Mouse (Mus musculus): ENCODE measurements around the gene Trip10. TPM values are rescaled to one million over a fixed set of nuclear protein-coding genes. Genes with fewer than 3 reads are reported as not detected.

Trip10 gene
- total and polyA plus RNA-seq, 2 experiments from 2014 or later = 26.6 to 32.4 TPM

DNA sequence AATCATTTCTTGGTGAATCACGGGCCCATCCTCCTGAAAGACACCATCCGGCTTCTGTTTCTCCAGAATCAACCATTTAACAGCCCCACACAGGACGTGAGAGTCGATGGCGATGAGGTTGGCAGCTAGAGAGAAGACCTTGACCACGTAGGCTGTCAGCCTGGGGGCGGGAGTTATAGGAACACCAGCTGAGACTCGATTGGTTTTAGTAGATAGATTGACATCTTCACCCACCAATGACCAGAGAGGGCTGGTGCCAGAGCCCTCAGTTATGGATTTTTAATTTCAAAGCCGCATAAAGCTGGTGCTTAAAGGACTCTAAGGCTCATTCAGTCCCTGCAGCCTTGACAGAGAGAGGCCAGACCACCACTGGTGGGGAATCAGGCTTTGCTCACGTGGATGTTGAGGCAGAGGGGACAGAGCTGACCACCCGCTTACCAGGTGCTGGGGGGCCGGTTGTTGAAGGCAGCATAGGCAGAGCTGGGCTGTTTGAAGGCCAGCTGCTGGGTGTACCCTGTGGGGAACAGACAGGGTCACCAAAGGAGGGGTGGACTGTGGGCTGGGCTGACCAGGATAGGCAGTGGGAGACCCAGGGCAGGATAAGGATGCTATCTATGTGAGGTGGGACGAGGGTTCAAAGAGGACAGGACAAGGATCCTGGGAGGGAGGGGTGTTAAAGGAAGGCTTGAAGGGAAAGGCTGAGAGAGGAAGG lies 34.4 kb upstream of the Trip10 start:
- H3K27me3 ChIP-seq (ENCODE audit: control insufficient read depth, insufficient read depth, low read length) = 0 out of 2 replicates have a peak, but pooled peaks cover 3% of the 10 kb centered on the region
- no peak overlapping the region for H3K4me3 ChIP-seq (ENCODE audit: low read depth, low read length)
- no peaks in the 10 kb centered on the region for H3K36me3 ChIP-seq (replicated peaks; ENCODE audit: control insufficient read depth, insufficient read depth, low read length)
- WGBS = 34% methylated on average over 13 of the region's 13 CpGs
- TF ChIP-seq CTCF (IDR thresholded peaks at IDR 0.05; ENCODE audit: low read depth) = no peak
- TF ChIP-seq EP300 (IDR thresholded peaks at IDR 0.05; ENCODE audit: low read depth) = no peak
- no peak overlapping the region for H3K27ac ChIP-seq (ENCODE audit: low read depth)
- H3K4me1 ChIP-seq (ENCODE audit: control insufficient read depth, insufficient read depth) = no peaks in the 10 kb centered on the region
- H3K9me3 ChIP-seq (replicated peaks; ENCODE audit: control insufficient read depth, low read length) = no peaks in the 10 kb centered on the region
- H3K9ac ChIP-seq (replicated peaks; ENCODE audit: low read depth, low read length) = no peak overlapping the region
- DNase-seq (ENCODE audit: low spot score) (no peak), ATAC-seq (ENCODE audit: insufficient read depth, low read depth) (no peak)
- no peak overlapping the region for H3K4me2 ChIP-seq (ENCODE audit: low read depth, low read length)

DNA sequence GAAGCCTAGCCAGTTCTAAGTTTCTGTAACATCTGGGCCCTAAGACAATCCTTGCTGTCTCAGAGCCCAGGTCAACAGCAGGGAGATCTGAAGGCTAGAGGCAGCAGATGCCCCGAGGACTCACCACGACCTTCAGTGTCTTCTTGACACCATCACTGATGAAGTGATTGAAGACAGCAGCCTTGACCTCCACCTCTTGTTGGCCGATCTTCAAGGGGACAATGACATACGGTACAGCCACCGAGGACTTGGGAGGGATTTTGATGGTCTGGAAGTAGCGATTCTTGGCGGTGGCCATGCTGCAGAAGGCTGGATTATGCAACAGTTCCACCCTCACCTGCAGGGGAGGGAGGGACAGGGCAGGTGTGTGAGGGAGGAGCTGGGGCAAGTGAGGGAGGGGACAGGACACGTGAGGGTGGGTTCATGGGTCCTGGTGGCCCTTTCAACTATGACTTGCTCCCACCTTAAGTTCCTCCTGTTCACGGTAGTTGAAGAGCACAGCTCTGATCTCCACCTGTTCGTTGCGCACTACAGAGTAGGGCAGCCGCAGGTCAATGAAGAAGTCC lies 30.8 kb upstream of the Trip10 start:
- H3K36me3 ChIP-seq (replicated peaks; ENCODE audit: control insufficient read depth, insufficient read depth, low read length) = no peaks in the 10 kb centered on the region
- WGBS = 66% methylated on average over 12 of the region's 12 CpGs
- TF ChIP-seq CTCF (IDR thresholded peaks at IDR 0.05; ENCODE audit: low read depth) (no peak), EP300 (IDR thresholded peaks at IDR 0.05; ENCODE audit: low read depth) (no peak)
- H3K4me3 ChIP-seq (ENCODE audit: low read depth, low read length) = no peak overlapping the region
- 0 out of 2 replicates have a peak, but pooled peaks cover 3% of the 10 kb centered on the region for H3K27me3 ChIP-seq (ENCODE audit: control insufficient read depth, insufficient read depth, low read length)
- no peaks in the 10 kb centered on the region for H3K9me3 ChIP-seq (replicated peaks; ENCODE audit: control insufficient read depth, low read length)
- ATAC-seq (ENCODE audit: insufficient read depth, low read depth) (no peak), DNase-seq (ENCODE audit: low spot score) (no peak)
- no peaks in the 10 kb centered on the region for H3K4me1 ChIP-seq (ENCODE audit: control insufficient read depth, insufficient read depth)
- no peak overlapping the region for H3K27ac ChIP-seq (ENCODE audit: low read depth)
- no peak overlapping the region for H3K9ac ChIP-seq (replicated peaks; ENCODE audit: low read depth, low read length)
- H3K4me2 ChIP-seq (ENCODE audit: low read depth, low read length) = no peak overlapping the region

DNA sequence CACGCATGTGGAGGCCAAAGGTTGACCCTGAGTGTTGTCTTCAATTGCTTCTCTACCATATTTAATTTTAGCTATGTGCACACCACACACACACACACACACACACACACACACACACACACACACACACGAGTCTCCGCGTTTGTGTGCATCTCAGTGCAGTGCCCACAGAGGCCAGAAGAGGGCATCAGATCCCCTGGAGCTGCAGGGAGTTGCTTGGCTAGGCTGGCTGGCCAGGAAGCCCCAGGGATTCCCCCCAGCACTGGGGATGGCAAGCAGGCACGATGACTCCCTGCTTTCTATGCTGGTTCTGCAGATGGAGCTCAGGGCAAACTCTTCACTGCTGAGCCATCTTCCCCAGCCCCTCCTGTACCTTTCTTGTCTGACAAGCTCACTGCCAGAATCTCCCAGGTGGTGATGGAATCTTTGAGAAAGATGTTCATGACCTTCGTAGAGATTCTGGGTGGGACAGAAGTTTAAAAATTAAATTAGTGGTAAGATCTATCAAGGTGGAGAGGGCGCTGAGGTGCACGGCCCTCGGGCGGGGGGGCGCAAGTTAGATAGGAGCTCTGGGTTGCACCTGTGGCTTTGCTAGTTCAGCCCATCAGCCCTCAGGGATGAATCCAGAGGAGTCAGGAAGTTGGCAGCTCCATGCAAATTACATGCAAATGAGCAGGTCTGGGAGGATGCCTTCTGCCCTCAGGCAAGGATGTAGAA lies 29.9 kb upstream of the Trip10 start:
- H3K4me1 ChIP-seq (ENCODE audit: control insufficient read depth, insufficient read depth) = no peaks in the 10 kb centered on the region
- 0 out of 2 replicates have a peak, but pooled peaks cover 3% of the 10 kb centered on the region for H3K27me3 ChIP-seq (ENCODE audit: control insufficient read depth, insufficient read depth, low read length)
- no peaks in the 10 kb centered on the region for H3K9me3 ChIP-seq (replicated peaks; ENCODE audit: control insufficient read depth, low read length)
- no peak for ATAC-seq (ENCODE audit: insufficient read depth, low read depth)
- 28% methylated on average over 11 of the region's 11 CpGs for WGBS
- no peaks in the 10 kb centered on the region for H3K36me3 ChIP-seq (replicated peaks; ENCODE audit: control insufficient read depth, insufficient read depth, low read length)
- H3K27ac ChIP-seq (ENCODE audit: low read depth) = no peak overlapping the region
- H3K4me3 ChIP-seq (ENCODE audit: low read depth, low read length) = no peak overlapping the region
- no peak for TF ChIP-seq EP300 (IDR thresholded peaks at IDR 0.05; ENCODE audit: low read depth)
- peak; percentile 75 for TF ChIP-seq CTCF (IDR thresholded peaks at IDR 0.05; ENCODE audit: low read depth)
- no peak for DNase-seq (ENCODE audit: low spot score)
- H3K4me2 ChIP-seq (ENCODE audit: low read depth, low read length) = no peak overlapping the region
- H3K9ac ChIP-seq (replicated peaks; ENCODE audit: low read depth, low read length) = no peak overlapping the region

DNA sequence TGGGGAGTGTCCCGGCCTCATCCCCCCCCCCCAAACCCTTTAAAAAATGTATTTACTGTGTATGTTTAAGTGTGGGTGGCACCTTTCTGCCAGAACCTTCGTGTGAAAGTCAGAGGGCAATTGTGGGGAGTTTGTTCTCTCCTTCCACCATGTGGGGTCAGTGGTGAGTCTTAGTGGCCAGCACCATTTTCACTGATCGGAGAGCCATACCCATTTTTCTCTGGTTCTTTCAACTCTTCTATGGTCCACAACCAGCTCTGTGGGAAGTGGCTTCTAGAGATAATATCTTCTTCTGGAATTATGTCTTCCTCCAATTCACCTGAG lies 29.4 kb upstream of the Trip10 start:
- H3K4me2 ChIP-seq (ENCODE audit: low read depth, low read length) = no peak overlapping the region
- H3K27me3 ChIP-seq (ENCODE audit: control insufficient read depth, insufficient read depth, low read length) = 0 out of 2 replicates have a peak, but pooled peaks cover 6% of the 10 kb centered on the region
- H3K9me3 ChIP-seq (replicated peaks; ENCODE audit: control insufficient read depth, low read length) = no peaks in the 10 kb centered on the region
- no peaks in the 10 kb centered on the region for H3K4me1 ChIP-seq (ENCODE audit: control insufficient read depth, insufficient read depth)
- no peak overlapping the region for H3K4me3 ChIP-seq (ENCODE audit: low read depth, low read length)
- H3K36me3 ChIP-seq (replicated peaks; ENCODE audit: control insufficient read depth, insufficient read depth, low read length) = no peaks in the 10 kb centered on the region
- H3K9ac ChIP-seq (replicated peaks; ENCODE audit: low read depth, low read length) = no peak overlapping the region
- ATAC-seq (ENCODE audit: insufficient read depth, low read depth) (no peak), DNase-seq (ENCODE audit: low spot score) (peak; percentile 18)
- TF ChIP-seq CTCF (IDR thresholded peaks at IDR 0.05; ENCODE audit: low read depth) (peak; percentile 52), EP300 (IDR thresholded peaks at IDR 0.05; ENCODE audit: low read depth) (no peak)
- no peak overlapping the region for H3K27ac ChIP-seq (ENCODE audit: low read depth)
- 14% methylated on average over 3 of the region's 3 CpGs for WGBS

DNA sequence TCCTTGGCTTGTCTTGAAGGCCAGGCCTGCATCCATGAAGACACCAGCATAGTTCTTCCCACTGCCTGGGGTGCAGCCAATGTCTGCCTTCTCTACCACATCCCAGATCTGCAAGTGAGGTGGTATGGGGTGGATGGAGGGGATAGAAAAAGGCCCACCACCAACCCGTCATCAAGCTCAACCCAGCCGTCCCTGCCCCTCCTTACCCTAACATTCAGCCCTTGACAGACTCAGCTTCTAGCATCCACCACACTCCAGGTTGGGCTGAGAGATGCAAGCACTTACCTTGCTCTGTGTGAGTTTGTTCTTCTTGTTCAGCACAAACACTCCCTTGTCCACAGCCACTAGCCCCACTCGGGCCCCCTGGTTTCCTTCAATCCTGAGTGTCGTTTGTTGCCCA lies 27.3 kb upstream of the Trip10 start:
- no peak for TF ChIP-seq CTCF (IDR thresholded peaks at IDR 0.05; ENCODE audit: low read depth)
- TF ChIP-seq EP300 (IDR thresholded peaks at IDR 0.05; ENCODE audit: low read depth) = no peak
- H3K27ac ChIP-seq (ENCODE audit: low read depth) = no peak overlapping the region
- H3K4me2 ChIP-seq (ENCODE audit: low read depth, low read length) = no peak overlapping the region
- 0 out of 2 replicates have a peak, but pooled peaks cover 18% of the 10 kb centered on the region for H3K27me3 ChIP-seq (ENCODE audit: control insufficient read depth, insufficient read depth, low read length)
- no peaks in the 10 kb centered on the region for H3K9me3 ChIP-seq (replicated peaks; ENCODE audit: control insufficient read depth, low read length)
- H3K36me3 ChIP-seq (replicated peaks; ENCODE audit: control insufficient read depth, insufficient read depth, low read length) = no peaks in the 10 kb centered on the region
- WGBS = 53% methylated on average over 4 of the region's 4 CpGs
- no peak overlapping the region for H3K9ac ChIP-seq (replicated peaks; ENCODE audit: low read depth, low read length)
- no peaks in the 10 kb centered on the region for H3K4me1 ChIP-seq (ENCODE audit: control insufficient read depth, insufficient read depth)
- DNase-seq (ENCODE audit: low spot score) (no peak), ATAC-seq (ENCODE audit: insufficient read depth, low read depth) (no peak)
- no peak overlapping the region for H3K4me3 ChIP-seq (ENCODE audit: low read depth, low read length)

Data from heart, postnatal 0 days (tissue).